Mouse (Mus musculus): ENCODE results near the gene Ercc1.

Gene Ercc1

GRCm38 (mm10) chr7:19373367-19373766 is 28.8 kb downstream of the Ercc1 start:
- DNase-seq: no peak

GRCm38 (mm10) chr7:19375368-19375767 is 30.8 kb downstream of the Ercc1 start:
- DNase-seq: no peak

GRCm38 (mm10) chr7:19376019-19376418 is 31.4 kb downstream of the Ercc1 start:
- DNase-seq: no peak

- DNase-seq: no peak
These were observed 33.5 kb downstream of the Ercc1 start for GRCm38 (mm10) chr7:19378049-19378448.

DNA sequence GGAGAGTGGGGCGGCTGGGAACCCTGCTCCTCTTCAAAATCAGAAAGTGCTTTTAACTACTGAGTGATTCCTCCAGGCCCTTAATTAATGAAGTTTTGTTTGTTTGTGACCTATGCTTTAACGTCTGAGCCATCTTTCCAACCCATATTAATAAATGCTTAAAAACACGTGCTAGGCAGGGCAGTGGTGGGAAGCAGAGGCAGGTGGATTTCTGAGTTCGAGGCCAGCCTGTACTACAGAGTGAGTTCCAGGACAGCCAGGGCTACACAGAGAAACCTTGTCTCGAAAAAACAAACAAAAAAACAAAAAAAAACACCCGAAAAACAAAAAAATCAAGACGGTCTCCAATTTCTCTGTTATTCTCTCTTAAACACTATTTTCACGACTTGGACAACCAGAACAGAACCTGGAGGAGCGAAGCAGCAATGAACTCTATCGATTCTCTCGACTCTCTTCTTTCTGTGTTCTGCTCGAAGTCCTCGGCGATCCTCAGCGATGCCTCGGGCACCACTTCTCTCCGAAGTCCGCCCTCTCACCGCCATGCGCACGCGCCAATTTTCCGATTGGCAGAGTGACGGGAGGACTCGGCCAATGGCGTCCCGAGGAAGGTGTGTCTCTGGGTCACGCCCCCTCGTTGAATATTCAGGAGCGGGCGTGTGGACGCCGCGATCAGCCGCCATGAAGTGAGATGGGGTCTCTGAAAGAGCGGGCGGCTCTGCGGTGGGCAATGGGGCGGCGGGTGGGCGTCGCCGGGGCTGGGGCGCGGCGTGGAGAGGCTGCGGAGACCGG is 37.0 kb downstream of the Ercc1 start, which contains the start of gene Ercc2:
Gene Ercc2 (plus strand): TSS at position 634 of the 789 bp plus-strand sequence.
- peak; percentile 98 for DNase-seq

DNA sequence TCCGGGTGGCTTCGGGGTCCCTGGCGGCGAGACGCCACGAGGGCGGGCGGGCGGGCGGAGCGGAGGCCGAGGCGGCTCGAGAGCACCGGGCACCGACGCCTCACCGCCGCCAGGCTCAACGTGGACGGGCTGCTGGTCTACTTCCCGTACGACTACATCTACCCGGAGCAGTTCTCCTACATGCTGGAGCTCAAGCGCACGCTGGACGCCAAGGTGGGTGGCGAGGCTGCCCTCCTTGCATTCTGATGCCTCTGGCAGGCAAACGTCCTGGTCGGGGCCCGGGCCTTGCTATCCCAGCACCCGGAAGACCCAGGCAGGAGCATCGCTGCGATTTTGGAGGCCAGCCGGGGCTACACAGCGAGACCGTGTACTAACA is 37.6 kb downstream of the Ercc1 start:
- peak; percentile 51 for DNase-seq

GRCm38 (mm10) chr7:19383708-19384107 is 39.1 kb downstream of the Ercc1 start:
- no peak for DNase-seq

DNA sequence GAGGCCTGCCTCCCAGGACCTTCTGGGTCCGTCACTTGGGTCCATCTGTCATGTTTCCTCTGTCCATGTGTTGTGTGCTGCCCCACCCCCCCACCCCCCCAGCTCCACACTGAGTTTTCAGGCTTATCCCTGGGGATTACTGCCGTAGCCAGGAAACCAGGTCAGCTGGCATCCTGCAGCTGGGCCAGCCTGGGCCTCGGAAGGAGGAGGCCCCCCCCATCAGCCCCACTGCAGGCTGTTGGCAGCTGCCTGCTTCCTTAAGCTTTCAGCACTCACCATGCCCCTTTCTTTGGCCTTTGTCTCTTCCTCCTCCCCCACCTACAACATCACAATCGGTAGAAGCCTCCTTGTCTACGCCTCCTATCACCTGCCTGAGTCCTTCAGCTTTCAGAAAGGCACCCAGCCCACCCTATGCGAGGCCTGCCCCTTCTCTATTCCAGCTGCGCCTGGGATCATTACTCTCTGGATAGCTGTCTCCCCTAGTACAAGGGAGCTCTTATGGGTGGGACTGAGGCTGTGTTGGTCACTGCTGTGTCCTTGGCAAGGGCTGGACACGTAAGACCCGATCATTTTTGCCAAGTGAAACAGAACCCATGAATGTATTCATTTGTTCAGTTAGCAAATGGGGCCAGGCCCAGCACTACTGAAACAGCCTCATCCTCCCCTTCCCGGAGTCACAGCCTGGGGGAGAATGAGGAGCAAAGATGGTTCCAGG is 44.3 kb downstream of the Ercc1 start:
- DNase-seq: no peak

GRCm38 (mm10) chr7:19394484-19394883 is 49.9 kb downstream of the Ercc1 start:
- no peak for DNase-seq

- no peak for DNase-seq
These were observed 55.1 kb downstream of the Ercc1 start for GRCm38 (mm10) chr7:19399496-19400280.

- no peak for DNase-seq
These were observed 56.4 kb downstream of the Ercc1 start for GRCm38 (mm10) chr7:19400946-19401345.

- no peak for DNase-seq
These were observed 58.0 kb downstream of the Ercc1 start for GRCm38 (mm10) chr7:19402535-19403112.

- DNase-seq: no peak
These were observed 59.2 kb downstream of the Ercc1 start, which contains the start of gene Klc3 for GRCm38 (mm10) chr7:19403731-19404296. Gene Klc3, minus strand, starts transcription at chr7:19404104.

DNA sequence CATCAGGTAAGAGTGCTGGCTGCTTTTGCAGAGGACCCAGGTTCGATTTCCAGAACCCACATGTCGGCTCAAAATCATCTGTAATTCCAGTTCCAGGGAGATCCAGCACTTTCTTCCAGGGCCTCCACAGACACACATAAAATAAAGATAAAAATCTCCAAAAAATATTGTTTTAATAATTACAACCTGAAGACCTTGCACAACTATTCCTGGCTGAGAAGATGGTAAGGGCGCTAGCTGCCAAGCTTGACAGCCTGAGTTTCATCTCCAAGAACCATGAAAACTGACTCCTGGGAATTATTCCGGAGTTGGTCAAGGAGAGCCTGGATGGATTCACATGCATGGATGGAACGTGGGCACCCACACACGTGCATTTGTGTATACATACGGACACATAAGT is 59.9 kb downstream of the Ercc1 start, which contains the start of gene Ckm:
Gene Ckm (plus strand): TSS at position 301 of the 400 bp plus-strand sequence.
- DNase-seq: no peak

DNA sequence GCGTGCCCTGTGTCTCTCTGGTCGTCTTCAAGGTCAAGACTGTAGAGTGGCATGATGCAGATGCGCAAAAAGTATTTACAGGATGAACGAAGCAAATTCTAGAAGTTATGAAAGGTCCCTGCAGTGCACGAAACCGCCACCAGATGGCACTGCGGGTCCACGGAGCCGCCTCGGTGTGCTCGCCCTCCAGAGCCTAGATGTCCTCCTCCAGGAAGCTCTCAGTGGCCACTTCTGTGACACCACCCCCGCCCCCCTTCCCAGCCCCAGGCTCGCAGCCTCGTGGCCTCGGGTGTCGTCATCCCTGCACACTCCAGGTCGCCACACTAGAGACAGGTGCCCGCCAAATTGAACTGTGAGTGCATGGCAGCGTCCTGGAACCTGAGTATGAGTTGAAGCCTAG is 60.8 kb downstream of the Ercc1 start:
- peak; percentile 79 for DNase-seq
